Mouse (Mus musculus) neural tube, embryonic 14.5 days (tissue): ENCODE measurements around the gene Vnn3. TPM values are rescaled to one million over a fixed set of nuclear protein-coding genes. Genes with fewer than 3 reads are reported as not detected.

Source experiments
- polyA plus RNA-seq: library from polyadenylated mRNA; unstranded; fragments of >200 nt; fragmentation: Nextera tagmentation; extraction: Ambion mirVana; gene quantifications from 2 replicates; pipeline ENCODE4 v1.2.1, GENCODE M21; 2014

Gene Vnn3
- polyA plus RNA-seq, 1 experiment from 2014 or later, result not detected

Other genes starting within 250 kb of the Vnn3 start
- 99.8 and 115 TPM in 2 replicates for gene Rps12, start 64.2 kb upstream of the Vnn3 start, polyA plus RNA-seq
- 21.5 and 26.8 TPM in 2 replicates for gene Slc18b1, start 54.5 kb upstream of the Vnn3 start, polyA plus RNA-seq
- gene Vnn1, start 43.2 kb downstream of the Vnn3 start, polyA plus RNA-seq, result 0.21 and 0.29 TPM in 2 replicates
- not detected in 2 replicates for gene Taar1, start 68.9 kb downstream of the Vnn3 start, polyA plus RNA-seq
- gene Taar2, start 87.1 kb downstream of the Vnn3 start, polyA plus RNA-seq, result 0.27 TPM in 1 of 2 replicates, not detected in the other
- not detected in 2 replicates for gene Taar3, start 98.1 kb downstream of the Vnn3 start, polyA plus RNA-seq
- gene Taar4, start 109.0 kb downstream of the Vnn3 start, polyA plus RNA-seq, result not detected in 2 replicates
- gene Taar5, start 119.2 kb downstream of the Vnn3 start, polyA plus RNA-seq, result 0.27 TPM in 1 of 2 replicates, not detected in the other
- gene Taar6, start 134.2 kb downstream of the Vnn3 start, polyA plus RNA-seq, result not detected in 2 replicates
- gene Taar7a, start 142.0 kb downstream of the Vnn3 start, polyA plus RNA-seq, result not detected in 2 replicates
- not detected in 2 replicates for gene Taar7b, start 148.5 kb downstream of the Vnn3 start, polyA plus RNA-seq
- gene Taar7d, start 175.8 kb downstream of the Vnn3 start, polyA plus RNA-seq, result not detected in 2 replicates
- not detected in 2 replicates for gene Taar7e, start 186.2 kb downstream of the Vnn3 start, polyA plus RNA-seq
- gene Taar7f, start 198.0 kb downstream of the Vnn3 start, polyA plus RNA-seq, result not detected in 2 replicates
- not detected in 2 replicates for gene Taar8a, start 225.0 kb downstream of the Vnn3 start, polyA plus RNA-seq
- not detected in 2 replicates for gene Taar8b, start 240.8 kb downstream of the Vnn3 start, polyA plus RNA-seq